Mouse (Mus musculus): ENCODE measurements around the gene Tomm20l. TPM values are rescaled to one million over a fixed set of nuclear protein-coding genes. Genes with fewer than 3 reads are reported as not detected.

The Tomm20l gene
- total RNA-seq, 2 experiments from 2014 or later: not detected

GRCm38 (mm10) chr12:71150167-71150566, 38.9 kb downstream of the Tomm20l start:
- DNase-seq (ENCODE audit: low spot score): no peak

- DNase-seq (ENCODE audit: low spot score): no peak
Measured at GRCm38 (mm10) chr12:71154979-71155378, 43.8 kb downstream of the Tomm20l start.

GRCm38 (mm10) chr12:71157974-71158373, 46.7 kb downstream of the Tomm20l start:
- DNase-seq (ENCODE audit: low spot score): no peak

- no peak for DNase-seq (ENCODE audit: low spot score)
Measured at GRCm38 (mm10) chr12:71164410-71164809, 53.2 kb downstream of the Tomm20l start.

GRCm38 (mm10) chr12:71169911-71170310, 58.7 kb downstream of the Tomm20l start:
- DNase-seq (ENCODE audit: low spot score): no peak

Other genes starting within 250 kb of the Tomm20l start
- 100 to 1,000 TPM in 1 of 2 experiments, 10 to 100 TPM in 1; 93.2 to 103 TPM for gene Actr10, start 173.6 kb upstream of the Tomm20l start, total RNA-seq (2021)
- 100 to 1,000 TPM; 267 to 285 TPM for gene Psma3, start 136.8 kb upstream of the Tomm20l start, total RNA-seq (2021)
- 1 to 10 TPM; 8.9 to 9.0 TPM for gene Arid4a, start 95.4 kb upstream of the Tomm20l start, total RNA-seq (2021)
- gene Timm9, start 25.3 kb downstream of the Tomm20l start, total RNA-seq (2021): 10 to 100 TPM; 22.4 to 28.5 TPM
- gene 2700049A03Rik, start 25.4 kb downstream of the Tomm20l start, total RNA-seq (2021): 1 to 10 TPM; 3.5 to 4.5 TPM
- 1 to 10 TPM; 1.9 to 5.4 TPM for gene Dact1, start 198.5 kb downstream of the Tomm20l start, total RNA-seq (2021)